Mouse (Mus musculus) liver, adult (tissue): ENCODE data around the gene Gng11.

Source experiments
- GATA4 ChIP-seq: IDR thresholded peaks from 2 replicates; pipeline ENCODE4 v1.6.1; 2014; ENCODE audit warnings: mild to moderate bottlenecking, low read length; ENCODE audit not compliant: insufficient replicate concordance

Gng11 gene

GRCm38 (mm10) chr6:4030956-4031355 lies 27.3 kb downstream of the Gng11 start:
- no peak for TF ChIP-seq GATA4

- TF ChIP-seq GATA4, result no peak
These were observed 38.1 kb downstream of the Gng11 start for GRCm38 (mm10) chr6:4041821-4042220.

GRCm38 (mm10) chr6:4047200-4047599 lies 43.5 kb downstream of the Gng11 start:
- TF ChIP-seq GATA4, result no peak

- no peak for TF ChIP-seq GATA4
These were observed 49.1 kb downstream of the Gng11 start for GRCm38 (mm10) chr6:4052843-4053242.

GRCm38 (mm10) chr6:4054387-4054786 lies 50.7 kb downstream of the Gng11 start:
- TF ChIP-seq GATA4, result no peak
